Mouse (Mus musculus): ENCODE measurements around the gene Elovl7. TPM values are rescaled to one million over a fixed set of nuclear protein-coding genes. Genes with fewer than 3 reads are reported as not detected.

Elovl7 gene
- polyA plus RNA-seq, 1 experiment from 2014 or later = 14.3 TPM

DNA sequence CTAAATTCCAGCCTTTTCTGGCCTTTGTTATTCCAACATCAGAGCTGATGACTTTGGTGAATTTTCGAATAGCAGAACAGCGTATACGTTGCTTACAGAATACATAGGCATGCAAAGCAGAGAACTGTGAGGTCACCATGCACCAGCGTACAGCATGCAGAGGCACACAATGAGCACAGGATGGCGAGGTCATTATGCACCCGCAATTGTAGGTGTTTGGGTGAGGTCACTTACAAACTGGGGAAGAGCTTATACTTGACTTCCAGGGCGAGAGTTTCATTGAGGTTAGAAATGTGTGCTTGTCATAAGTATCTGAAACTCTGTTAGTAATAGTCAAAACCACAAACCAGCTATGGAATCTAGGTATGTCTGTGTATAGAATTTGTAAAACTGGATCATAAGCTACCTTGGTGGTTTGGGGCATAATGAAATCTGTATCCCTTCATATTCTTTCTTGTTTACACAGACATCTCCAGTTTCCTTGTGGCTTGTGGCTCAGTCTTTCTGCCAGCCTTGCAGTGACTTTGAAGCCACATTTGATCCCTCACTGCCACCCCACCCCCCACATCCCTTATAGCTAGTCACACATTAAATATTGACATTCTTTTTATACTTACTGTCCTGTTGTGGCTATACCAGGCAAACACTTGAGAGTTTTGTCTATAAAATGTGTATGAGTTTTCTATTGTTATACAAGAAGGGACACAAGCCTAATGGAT, 88.9 kb downstream of the Elovl7 start:
- 85% methylated on average over 7 of the region's 7 CpGs for WGBS
- no peaks in the 10 kb centered on the region for H3K27me3 ChIP-seq (ENCODE audit: control insufficient read depth, insufficient read depth, low read length)
- no peak overlapping the region for H3K4me2 ChIP-seq (replicated peaks; ENCODE audit: low read depth, low read length)
- H3K36me3 ChIP-seq (ENCODE audit: control insufficient read depth, insufficient read depth, low read length) = no peaks in the 10 kb centered on the region
- no peak overlapping the region for H3K9ac ChIP-seq (ENCODE audit: low read depth, low read length)
- no peaks in the 10 kb centered on the region for H3K4me1 ChIP-seq (ENCODE audit: control insufficient read depth, insufficient read depth, low read length)
- no peak for ATAC-seq (ENCODE audit: low FRiP score, low TSS enrichment)
- no peaks in the 10 kb centered on the region for H3K9me3 ChIP-seq (ENCODE audit: control insufficient read depth, low read length)
- no peak overlapping the region for H3K27ac ChIP-seq (ENCODE audit: low read depth, low read length)
- H3K4me3 ChIP-seq (ENCODE audit: low read length) = no peak overlapping the region

DNA sequence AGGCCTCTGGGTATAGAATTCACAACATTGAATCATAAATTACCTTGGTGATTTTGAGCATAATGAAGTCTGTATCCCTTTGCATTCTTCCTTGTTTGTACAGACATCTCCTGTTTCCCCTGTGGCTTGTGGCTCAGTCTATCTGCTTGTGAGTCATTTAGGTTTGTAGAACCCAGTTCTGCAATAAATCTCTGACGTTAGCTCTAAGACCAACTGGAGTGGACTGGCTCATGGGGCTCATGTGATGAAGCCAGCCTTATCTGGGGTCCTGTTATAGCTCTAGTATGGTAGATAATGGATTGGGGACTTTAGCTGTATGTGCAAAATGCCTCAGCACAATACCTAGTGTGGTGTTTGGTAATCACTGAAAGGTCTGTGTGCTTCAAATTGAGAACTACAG, 89.6 kb downstream of the Elovl7 start:
- Histone ChIP-seq H3K4me3 (ENCODE audit: low read length) (no peak overlapping the region), H3K27ac (ENCODE audit: low read depth, low read length) (no peak overlapping the region), H3K4me1 (ENCODE audit: control insufficient read depth, insufficient read depth, low read length) (no peaks in the 10 kb centered on the region), H3K36me3 (ENCODE audit: control insufficient read depth, insufficient read depth, low read length) (no peaks in the 10 kb centered on the region), H3K4me2 (replicated peaks; ENCODE audit: low read depth, low read length) (no peak overlapping the region), H3K9ac (ENCODE audit: low read depth, low read length) (no peak overlapping the region), H3K27me3 (ENCODE audit: control insufficient read depth, insufficient read depth, low read length) (no peaks in the 10 kb centered on the region), H3K9me3 (ENCODE audit: control insufficient read depth, low read length) (no peaks in the 10 kb centered on the region)
- no peak for ATAC-seq (ENCODE audit: low FRiP score, low TSS enrichment)
- 41% methylated on average over 1 of the region's 1 CpGs for WGBS

GRCm38 (mm10) chr13:108304680-108305079, 90.5 kb downstream of the Elovl7 start:
- Histone ChIP-seq H3K36me3 (ENCODE audit: control insufficient read depth, insufficient read depth, low read length) (no peaks in the 10 kb centered on the region), H3K4me2 (replicated peaks; ENCODE audit: low read depth, low read length) (no peak overlapping the region), H3K9me3 (ENCODE audit: control insufficient read depth, low read length) (no peaks in the 10 kb centered on the region), H3K4me3 (ENCODE audit: low read length) (no peak overlapping the region), H3K4me1 (ENCODE audit: control insufficient read depth, insufficient read depth, low read length) (no peaks in the 10 kb centered on the region), H3K27me3 (ENCODE audit: control insufficient read depth, insufficient read depth, low read length) (no peaks in the 10 kb centered on the region), H3K27ac (ENCODE audit: low read depth, low read length) (no peak overlapping the region), H3K9ac (ENCODE audit: low read depth, low read length) (no peak overlapping the region)
- 53% methylated on average over 2 of the region's 2 CpGs for WGBS
- ATAC-seq (ENCODE audit: low FRiP score, low TSS enrichment) = no peak

DNA sequence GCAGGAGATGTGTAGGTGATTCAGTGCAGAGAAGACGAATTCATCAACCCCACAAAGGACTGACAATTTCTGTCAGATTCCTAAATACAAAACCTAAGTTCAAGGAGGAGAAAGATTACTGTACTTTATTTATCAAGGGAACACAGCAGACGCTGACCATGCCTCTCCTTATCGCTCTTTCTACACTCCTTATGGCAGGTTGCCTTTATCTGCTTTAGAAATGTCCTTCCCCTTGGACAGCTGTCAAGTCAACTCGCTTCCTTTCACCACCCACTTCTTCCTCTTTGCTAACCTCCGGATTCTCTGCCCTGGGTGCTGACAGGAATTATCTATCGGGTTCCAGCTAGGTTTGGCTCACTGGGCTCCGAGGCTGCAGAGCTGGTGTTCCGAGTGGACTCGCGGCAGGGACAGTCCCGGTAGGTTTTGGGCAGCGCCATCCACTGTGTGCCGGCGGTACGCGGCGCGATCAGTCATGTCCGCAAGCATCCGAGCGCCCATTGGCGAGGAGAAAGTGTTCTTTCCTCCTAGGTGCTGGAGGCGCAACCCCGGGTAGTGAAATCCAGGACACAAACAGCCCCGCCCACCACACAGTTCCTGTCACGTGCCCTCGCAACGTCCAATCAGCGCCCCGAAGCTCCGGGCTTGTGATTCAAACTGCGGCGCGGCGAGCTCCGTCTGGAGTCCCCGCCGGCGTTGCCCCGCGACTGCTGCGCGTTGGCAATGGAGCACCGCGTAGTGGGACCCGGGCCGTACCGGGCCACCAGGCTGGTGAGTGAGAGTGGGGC, 101.7 kb downstream of the Elovl7 start, which contains the start of gene Depdc1b:
Gene Depdc1b (plus strand): TSS at position 631 of the 785 bp plus-strand sequence.
- H3K4me3 ChIP-seq (ENCODE audit: low read length) = peak within 1 kb of the TSS; percentile 77
- 1% methylated on average over 48 of the region's 48 CpGs for WGBS
- H3K4me1 ChIP-seq (ENCODE audit: control insufficient read depth, insufficient read depth, low read length) = peaks cover 4% of the 10 kb centered on the region; the same call in 1 of the 2 replicates
- H3K36me3 ChIP-seq (ENCODE audit: control insufficient read depth, insufficient read depth, low read length) = no peaks in the 10 kb centered on the region; the same call in 1 of the 2 replicates
- no peak within 1 kb of the TSS for H3K27ac ChIP-seq (ENCODE audit: low read depth, low read length)
- H3K9me3 ChIP-seq (ENCODE audit: control insufficient read depth, low read length) = no peaks in the 10 kb centered on the region
- peak within 1 kb of the TSS; percentile 81 for H3K9ac ChIP-seq (ENCODE audit: low read depth, low read length)
- peak; percentile 98 for ATAC-seq (ENCODE audit: low FRiP score, low TSS enrichment)
- H3K4me2 ChIP-seq (replicated peaks; ENCODE audit: low read depth, low read length) = peak within 1 kb of the TSS; percentile 93
- no peaks in the 10 kb centered on the region for H3K27me3 ChIP-seq (ENCODE audit: control insufficient read depth, insufficient read depth, low read length)

- peak overlapping the region; percentile 77 for H3K4me3 ChIP-seq (ENCODE audit: low read length)
- H3K27ac ChIP-seq (ENCODE audit: low read depth, low read length) = no peak overlapping the region
- H3K4me2 ChIP-seq (replicated peaks; ENCODE audit: low read depth, low read length) = peak overlapping the region; percentile 93
- peak overlapping the region; percentile 81 for H3K9ac ChIP-seq (ENCODE audit: low read depth, low read length)
- under 1% methylated on average over 32 of the region's 32 CpGs for WGBS
- no peaks in the 10 kb centered on the region for H3K27me3 ChIP-seq (ENCODE audit: control insufficient read depth, insufficient read depth, low read length)
- no peaks in the 10 kb centered on the region; the same call in 1 of the 2 replicates for H3K36me3 ChIP-seq (ENCODE audit: control insufficient read depth, insufficient read depth, low read length)
- peaks cover 4% of the 10 kb centered on the region; the same call in 1 of the 2 replicates for H3K4me1 ChIP-seq (ENCODE audit: control insufficient read depth, insufficient read depth, low read length)
- no peaks in the 10 kb centered on the region for H3K9me3 ChIP-seq (ENCODE audit: control insufficient read depth, low read length)
- ATAC-seq (ENCODE audit: low FRiP score, low TSS enrichment) = peak; percentile 86
Observed at GRCm38 (mm10) chr13:108316487-108316903, 102.3 kb downstream of the Elovl7 start.

- H3K27me3 ChIP-seq (ENCODE audit: control insufficient read depth, insufficient read depth, low read length) = no peaks in the 10 kb centered on the region
- H3K4me1 ChIP-seq (ENCODE audit: control insufficient read depth, insufficient read depth, low read length) = peaks cover 4% of the 10 kb centered on the region; the same call in 1 of the 2 replicates
- H3K36me3 ChIP-seq (ENCODE audit: control insufficient read depth, insufficient read depth, low read length) = no peaks in the 10 kb centered on the region; the same call in 1 of the 2 replicates
- no peak for ATAC-seq (ENCODE audit: low FRiP score, low TSS enrichment)
- no peak overlapping the region for H3K9ac ChIP-seq (ENCODE audit: low read depth, low read length)
- WGBS = 91% methylated on average over 2 of the region's 2 CpGs
- no peak overlapping the region for H3K27ac ChIP-seq (ENCODE audit: low read depth, low read length)
- peak overlapping the region; percentile 93; the same call in 1 of the 2 replicates for H3K4me2 ChIP-seq (replicated peaks; ENCODE audit: low read depth, low read length)
- no peaks in the 10 kb centered on the region for H3K9me3 ChIP-seq (ENCODE audit: control insufficient read depth, low read length)
- no peak overlapping the region; the same call in 1 of the 2 replicates for H3K4me3 ChIP-seq (ENCODE audit: low read length)
Observed at GRCm38 (mm10) chr13:108317414-108317813, 103.2 kb downstream of the Elovl7 start.

GRCm38 (mm10) chr13:108319028-108319427, 104.8 kb downstream of the Elovl7 start:
- no peaks in the 10 kb centered on the region for H3K9me3 ChIP-seq (ENCODE audit: control insufficient read depth, low read length)
- peaks cover 2% of the 10 kb centered on the region for H3K36me3 ChIP-seq (ENCODE audit: control insufficient read depth, insufficient read depth, low read length)
- WGBS = 97% methylated on average over 8 of the region's 8 CpGs
- H3K4me1 ChIP-seq (ENCODE audit: control insufficient read depth, insufficient read depth, low read length) = peaks cover 4% of the 10 kb centered on the region; the same call in 1 of the 2 replicates
- H3K27ac ChIP-seq (ENCODE audit: low read depth, low read length) = no peak overlapping the region
- H3K9ac ChIP-seq (ENCODE audit: low read depth, low read length) = no peak overlapping the region
- no peak overlapping the region for H3K4me3 ChIP-seq (ENCODE audit: low read length)
- H3K27me3 ChIP-seq (ENCODE audit: control insufficient read depth, insufficient read depth, low read length) = no peaks in the 10 kb centered on the region
- no peak for ATAC-seq (ENCODE audit: low FRiP score, low TSS enrichment)
- no peak overlapping the region for H3K4me2 ChIP-seq (replicated peaks; ENCODE audit: low read depth, low read length)

DNA sequence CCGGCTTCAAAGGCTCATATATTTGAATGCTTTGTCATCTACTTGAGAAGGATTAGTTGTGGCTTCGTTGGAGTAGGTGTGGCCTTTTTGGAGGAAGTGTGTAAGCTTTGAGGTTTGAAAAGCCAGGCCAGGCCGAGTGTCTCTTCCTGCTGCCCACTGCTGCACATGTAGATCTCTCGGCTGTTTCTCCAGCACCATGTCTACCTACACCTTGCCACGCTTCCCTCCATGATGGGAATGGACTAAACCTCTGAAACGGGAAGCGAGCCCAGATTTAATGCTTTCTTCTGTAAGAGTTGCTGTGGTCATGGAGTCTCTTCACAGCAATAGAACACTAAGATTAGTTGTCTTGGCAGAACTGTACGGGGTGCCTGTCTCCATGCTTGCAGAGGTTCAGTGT, 106.0 kb downstream of the Elovl7 start:
- no peak overlapping the region for H3K9ac ChIP-seq (ENCODE audit: low read depth, low read length)
- H3K4me1 ChIP-seq (ENCODE audit: control insufficient read depth, insufficient read depth, low read length) = peaks cover 4% of the 10 kb centered on the region; the same call in 1 of the 2 replicates
- H3K36me3 ChIP-seq (ENCODE audit: control insufficient read depth, insufficient read depth, low read length) = peaks cover 13% of the 10 kb centered on the region
- no peak for ATAC-seq (ENCODE audit: low FRiP score, low TSS enrichment)
- WGBS = 96% methylated on average over 8 of the region's 8 CpGs
- no peaks in the 10 kb centered on the region for H3K27me3 ChIP-seq (ENCODE audit: control insufficient read depth, insufficient read depth, low read length)
- no peak overlapping the region for H3K4me2 ChIP-seq (replicated peaks; ENCODE audit: low read depth, low read length)
- no peak overlapping the region for H3K27ac ChIP-seq (ENCODE audit: low read depth, low read length)
- H3K4me3 ChIP-seq (ENCODE audit: low read length) = no peak overlapping the region
- H3K9me3 ChIP-seq (ENCODE audit: control insufficient read depth, low read length) = no peaks in the 10 kb centered on the region

DNA sequence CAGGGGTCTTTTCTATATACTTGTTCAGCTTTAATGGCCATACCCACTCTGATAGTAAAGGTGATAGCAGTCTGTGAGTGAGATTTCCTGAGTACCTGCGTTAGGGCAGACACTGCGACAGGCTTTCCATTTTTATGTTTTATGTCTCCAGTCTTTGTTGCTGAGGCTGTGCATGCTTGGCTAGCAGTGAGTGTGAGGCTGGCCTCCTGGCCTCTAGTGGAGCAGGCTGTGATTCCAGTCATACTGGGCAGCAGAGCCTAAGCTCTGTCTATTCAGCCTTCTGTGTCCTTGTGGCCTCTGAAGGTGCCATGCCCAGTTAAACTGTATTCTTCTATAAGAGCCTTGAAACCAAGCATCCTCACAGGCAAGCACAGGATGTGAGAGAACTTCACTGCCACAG, 108.3 kb downstream of the Elovl7 start:
- H3K4me2 ChIP-seq (replicated peaks; ENCODE audit: low read depth, low read length) = no peak overlapping the region
- no peaks in the 10 kb centered on the region for H3K4me1 ChIP-seq (ENCODE audit: control insufficient read depth, insufficient read depth, low read length)
- no peaks in the 10 kb centered on the region for H3K27me3 ChIP-seq (ENCODE audit: control insufficient read depth, insufficient read depth, low read length)
- peaks cover 20% of the 10 kb centered on the region for H3K36me3 ChIP-seq (ENCODE audit: control insufficient read depth, insufficient read depth, low read length)
- no peak overlapping the region for H3K27ac ChIP-seq (ENCODE audit: low read depth, low read length)
- H3K4me3 ChIP-seq (ENCODE audit: low read length) = no peak overlapping the region
- no peak overlapping the region for H3K9ac ChIP-seq (ENCODE audit: low read depth, low read length)
- WGBS = 73% methylated on average over 2 of the region's 2 CpGs
- H3K9me3 ChIP-seq (ENCODE audit: control insufficient read depth, low read length) = no peaks in the 10 kb centered on the region
- ATAC-seq (ENCODE audit: low FRiP score, low TSS enrichment) = no peak

Data from kidney, embryonic 14.5 days (tissue).